Mouse (Mus musculus): ENCODE measurements around the gene Lrpap1.

Gene Lrpap1

GRCm38 (mm10) chr5:35056604-35057432 is 48.7 kb downstream of the Lrpap1 start, which contains the start of gene Dok7:
TSS of gene Dok7 (plus strand) at chr5:35056766.
- DNase-seq = peak; percentile 35 to 38

GRCm38 (mm10) chr5:35055076-35055475 is 50.5 kb downstream of the Lrpap1 start:
- DNase-seq = no peak

- no peak for DNase-seq
These were observed 50.9 kb downstream of the Lrpap1 start for GRCm38 (mm10) chr5:35054628-35055027.

GRCm38 (mm10) chr5:35050541-35050940 is 55.0 kb downstream of the Lrpap1 start:
- DNase-seq = no peak

GRCm38 (mm10) chr5:35043110-35043451 is 62.5 kb downstream of the Lrpap1 start:
- DNase-seq = peak in 1 of 2 experiments; percentile 45

GRCm38 (mm10) chr5:35042431-35043109 is 63.0 kb downstream of the Lrpap1 start:
- peak; percentile 33 to 43 for DNase-seq
